Mouse (Mus musculus): ENCODE measurements around the gene Srrd. TPM values are rescaled to one million over a fixed set of nuclear protein-coding genes. Genes with fewer than 3 reads are reported as not detected.

The Srrd gene
- total and polyA plus RNA-seq, 3 experiments: 36.5 to 49.3 TPM; not detected in 1

GRCm38 (mm10) chr5:112325546-112326445 is 17.0 kb downstream of the Srrd start, which contains the start of gene Tfip11:
Gene Tfip11, plus strand, starts transcription at chr5:112326358.
- H3K79me2 ChIP-seq (ENCODE audit: control insufficient read depth, insufficient read depth, low read length, poor library complexity): peaks cover 18% of the 10 kb centered on the region
- no peaks in the 10 kb centered on the region for H3K27me3 ChIP-seq (ENCODE audit: control insufficient read depth in 1 of 2, insufficient read depth in 2 of 2, low read length in 2 of 2)
- no peaks in the 10 kb centered on the region for H3K9me3 ChIP-seq (replicated peaks; ENCODE audit: insufficient read depth, low read length)
- peak within 1 kb of the TSS; percentile 70 to 88 for H3K4me3 ChIP-seq (ENCODE audit: control insufficient read depth in 1 of 2, insufficient read depth in 1 of 2, low read depth in 2 of 2, low read length in 2 of 2)
- H3K36me3 ChIP-seq (ENCODE audit: control insufficient read depth in 1 of 2, insufficient read depth in 2 of 2, low read length in 2 of 2): peaks cover 0 to 13% of the 10 kb centered on the region in 2 experiments; a peak in 3 of 4 replicates
- H3K27ac ChIP-seq (ENCODE audit: control insufficient read depth, low read depth, low read length): peak within 1 kb of the TSS; percentile 85
- peak; percentile 77 for TF ChIP-seq MAX (IDR thresholded peaks at IDR 0.05; ENCODE audit: low read length)
- TF ChIP-seq MXI1 (IDR thresholded peaks at IDR 0.05; ENCODE audit: low read depth, low read length): peak; percentile 96
- TF ChIP-seq CHD2 (IDR thresholded peaks at IDR 0.05; ENCODE audit: low read length): 0 out of 2 replicates have a peak, but pooled peaks have one; percentile 17
- TF ChIP-seq CHD1 (IDR thresholded peaks at IDR 0.05; ENCODE audit: low read depth, low read length): 0 out of 2 replicates have a peak, but pooled peaks have one; percentile 68
- peak; percentile 99 for TF ChIP-seq SIN3A (IDR thresholded peaks at IDR 0.05; ENCODE audit: low read length)
- TF ChIP-seq E2F4 (IDR thresholded peaks at IDR 0.05; ENCODE audit: borderline replicate concordance, low read depth, low read length): no peak
- peak; percentile 76 for TF ChIP-seq NELFE (IDR thresholded peaks at IDR 0.05; ENCODE audit: low read depth, low read length)
- TF ChIP-seq POLR2A (IDR thresholded peaks at IDR 0.05; ENCODE audit: control insufficient read depth in 1 of 2, insufficient read depth in 1 of 2, low read depth in 1 of 2, low read length in 2 of 2, poor library complexity in 1 of 2): peak in 1 of 2 experiments; percentile 84; a peak in 2 of 4 replicates
- TF ChIP-seq SMC3 (IDR thresholded peaks at IDR 0.05; ENCODE audit: low read depth, low read length): no peak
- TF ChIP-seq POLR2AphosphoS2 (IDR thresholded peaks at IDR 0.05; ENCODE audit: low read length): 0 out of 2 replicates have a peak, but pooled peaks have one; percentile 2
- TF ChIP-seq KAT2A (conservative IDR thresholded peaks at IDR 0.05; ENCODE audit: low read depth, low read length): peak; percentile 81; the same call in 1 of the 2 replicates
- TF ChIP-seq TCF12 (IDR thresholded peaks at IDR 0.05; ENCODE audit: low read depth, low read length): 0 out of 2 replicates have a peak, but pooled peaks have one; percentile 8
- no peak for TF ChIP-seq POLR2AphosphoS5 (IDR thresholded peaks at IDR 0.05; ENCODE audit: borderline replicate concordance, low read depth, low read length)
- TF ChIP-seq CTCF (IDR thresholded peaks at IDR 0.05 in 2 of 3, conservative IDR thresholded peaks at IDR 0.05 in 1 of 3; ENCODE audit: control insufficient read depth in 1 of 3, insufficient read depth in 1 of 3, low read depth in 2 of 3, low read length in 3 of 3, poor library complexity in 1 of 3, severe bottlenecking in 1 of 3): no peak
- peak; percentile 97 for TF ChIP-seq HCFC1 (IDR thresholded peaks at IDR 0.05; ENCODE audit: low read depth, low read length)
- peak; percentile 100 for TF ChIP-seq ELF1 (IDR thresholded peaks at IDR 0.05; ENCODE audit: low read depth, low read length)
- 0 out of 2 replicates have a peak, but pooled peaks have one; percentile 37 for TF ChIP-seq MYC (IDR thresholded peaks at IDR 0.05; ENCODE audit: low read depth, low read length)
- peak; percentile 63; the same call in 1 of the 2 replicates for TF ChIP-seq GABPA (IDR thresholded peaks at IDR 0.05; ENCODE audit: low read depth, low read length)
- peak; percentile 84 for TF ChIP-seq TBP (IDR thresholded peaks at IDR 0.05; ENCODE audit: low read depth, low read length)
- H3K9ac ChIP-seq (ENCODE audit: control insufficient read depth, low read depth, low read length, poor library complexity, severe bottlenecking): peak within 1 kb of the TSS; percentile 79
- DNase-seq (ENCODE audit: low read depth, low spot score): peak; percentile 96
- H3K4me1 ChIP-seq (ENCODE audit: control insufficient read depth in 1 of 2, insufficient read depth in 2 of 2, low read length in 2 of 2): peaks cover 0 to 17% of the 10 kb centered on the region in 2 experiments; a peak in 2 of 4 replicates

All from MEL (cell line).